ENCODE assay signal across 9 mouse cellular contexts in the genomic region with DNA sequence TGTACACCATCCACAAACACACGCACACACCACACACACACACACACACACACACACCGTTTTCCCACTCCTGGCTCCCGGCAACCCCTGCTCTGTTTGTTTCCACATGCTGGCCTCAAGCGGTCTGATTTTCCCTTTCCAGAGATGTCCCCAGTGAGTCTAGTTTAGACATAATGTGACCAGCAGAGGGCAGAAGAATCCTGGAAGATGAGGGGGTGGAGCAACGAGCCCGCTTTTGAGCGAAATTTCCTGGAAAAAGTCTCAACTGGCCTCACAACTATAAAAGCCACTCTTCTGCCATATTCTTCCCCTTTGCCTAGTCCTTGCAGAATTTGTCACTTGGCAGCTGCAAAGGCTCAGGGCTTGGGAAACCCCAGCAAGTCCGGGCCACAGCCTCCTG. TPM values are rescaled to one million over a fixed set of nuclear protein-coding genes. Genes with fewer than 3 reads are reported as not detected.
DNase-seq lines count a peak whose midpoint lies in the region; ATAC-seq and TF ChIP-seq lines count a peak whose summit lies in the region.
"Had no signal": no experiment of that assay in that cellular context is flagged by ENCODE, and none has a peak within 500 bp of the region (broad histone marks: within the 10 kb centered on the region; RNA-seq: fewer than 3 reads in every experiment).

No protein-coding gene starts in this region.

- TF ChIP-seq CTCF in thymus, adult 2 months (IDR thresholded peaks at IDR 0.05; ENCODE audit: borderline replicate concordance, control insufficient read depth, extremely low read depth, insufficient read depth, low read length, poor library complexity) = 0 out of 2 replicates have a peak, but pooled peaks have one; percentile 34

- no peak overlapping the region for H3ac ChIP-seq in myocyte (ENCODE audit: control insufficient read depth, insufficient read length)

- H3K27me3 ChIP-seq in thymus, adult 2 months (ENCODE audit: control insufficient read depth, insufficient read depth, low read length) = peaks cover 26% of the 10 kb centered on the region
- H3K27me3 ChIP-seq in intestine, embryonic 16.5 days (replicated peaks; ENCODE audit: control insufficient read depth, insufficient read depth, low read length) = peaks cover 41% of the 10 kb centered on the region
- H3K27me3 ChIP-seq in myocyte (ENCODE audit: control insufficient read depth, insufficient read depth, insufficient read length) = peaks cover 37% of the 10 kb centered on the region

- peak; percentile 53 for ATAC-seq in intestine, embryonic 16.5 days

- H3K4me2 ChIP-seq in intestine, embryonic 16.5 days (ENCODE audit: low read depth, low read length) = no peak overlapping the region
- peak overlapping the region; percentile 46 for H3K4me2 ChIP-seq in myocyte (ENCODE audit: low read depth)
- H3K4me2 ChIP-seq: embryonic facial prominence, embryonic 15.5 days had no signal

- TF ChIP-seq POLR2A in thymus, adult 2 months (IDR thresholded peaks at IDR 0.05; ENCODE audit: control insufficient read depth, extremely low read depth, insufficient read depth, low read length, poor library complexity) = no peak
- no peak for TF ChIP-seq POLR2A in myocyte (IDR thresholded peaks at IDR 0.05; ENCODE audit: insufficient read length, low read depth)

- H3K27ac ChIP-seq in thymus, adult 2 months (ENCODE audit: control insufficient read depth, insufficient read depth, low read length) = no peak overlapping the region
- no peak overlapping the region for H3K27ac ChIP-seq in intestine, embryonic 16.5 days (ENCODE audit: low read length)
- H3K27ac ChIP-seq: embryonic facial prominence, embryonic 15.5 days had no signal

- peak; percentile 47 for DNase-seq in thymus, adult 2 months
- DNase-seq in thymus, adult 18-20 months = no peak
- DNase-seq in cerebellum, adult 8-10 months = peak; percentile 63
- peak; percentile 12 to 85 for DNase-seq in frontal cortex, adult 2 months (ENCODE audit: extremely low spot score in 1 of 2, low spot score in 1 of 2)
- peak; percentile 54 for DNase-seq in left cerebral cortex, postnatal 4 days
- peak; percentile 47 for DNase-seq in thymus, postnatal 4 days

- no peaks in the 10 kb centered on the region for H3K36me3 ChIP-seq in thymus, adult 2 months (ENCODE audit: control insufficient read depth, insufficient read depth, low read length)
- no peaks in the 10 kb centered on the region for H3K36me3 ChIP-seq in intestine, embryonic 16.5 days (ENCODE audit: control insufficient read depth, insufficient read depth, low read length)
- H3K36me3 ChIP-seq in myocyte (ENCODE audit: control insufficient read depth, insufficient read depth) = no peaks in the 10 kb centered on the region
- H3K36me3 ChIP-seq: embryonic facial prominence, embryonic 15.5 days had no signal

- no peaks in the 10 kb centered on the region for H3K9me3 ChIP-seq in intestine, embryonic 16.5 days (ENCODE audit: control insufficient read depth, low read length)
- H3K9me3 ChIP-seq: embryonic facial prominence, embryonic 15.5 days had no signal

- no peak overlapping the region for H3K4me3 ChIP-seq in thymus, adult 2 months (ENCODE audit: control insufficient read depth, insufficient read depth, low read length)
- H3K4me3 ChIP-seq in intestine, embryonic 16.5 days (ENCODE audit: low read length) = no peak overlapping the region
- H3K4me3 ChIP-seq in myocyte = no peak overlapping the region
- H3K4me3 ChIP-seq: embryonic facial prominence, embryonic 15.5 days had no signal

- 0 out of 2 replicates have a peak overlapping the region, but pooled peaks have one; percentile 22 for H3K9ac ChIP-seq in intestine, embryonic 16.5 days (ENCODE audit: low read depth, low read length)
- H3K9ac ChIP-seq: embryonic facial prominence, embryonic 15.5 days had no signal

- H3K79me2 ChIP-seq in myocyte (ENCODE audit: control insufficient read depth, insufficient read depth) = no peaks in the 10 kb centered on the region

- intact Hi-C loops in left cerebral cortex, postnatal 4 days (cut with DNase I) = loop anchor here (5.0 to 10.0 kb wide), 3 partner anchors 142 to 519 kb away; partner anchors contain the start of gene Phf2

- no peaks in the 10 kb centered on the region; the same call in 1 of the 2 replicates for H3K4me1 ChIP-seq in thymus, adult 2 months (replicated peaks; ENCODE audit: control insufficient read depth, insufficient read depth, low read length)
- peaks cover 8% of the 10 kb centered on the region for H3K4me1 ChIP-seq in intestine, embryonic 16.5 days (ENCODE audit: control insufficient read depth, insufficient read depth, low read length)

- WGBS in thymus, adult 2 months = 4% methylated on average over 8 of the region's 8 CpGs
- WGBS in intestine, embryonic 16.5 days = 3% methylated on average over 8 of the region's 8 CpGs

TF ChIP-seq in myocyte, 11 proteins besides CTCF, POLR2A, EP300 and RAD21:
- no peak for TF ChIP-seq USF1 (IDR thresholded peaks at IDR 0.05; ENCODE audit: low read depth)
- no peak for TF ChIP-seq E2F4 (IDR thresholded peaks at IDR 0.05; ENCODE audit: insufficient read depth)
- TF ChIP-seq POLR2AphosphoS2 (IDR thresholded peaks at IDR 0.05; ENCODE audit: insufficient read length, low read depth) = no peak
- TF ChIP-seq CEBPB (IDR thresholded peaks at IDR 0.05; ENCODE audit: insufficient read depth, poor library complexity, severe bottlenecking) = no peak
- no peak for TF ChIP-seq TCF12 (IDR thresholded peaks at IDR 0.05; ENCODE audit: insufficient read depth, poor library complexity, severe bottlenecking)
- no peak for TF ChIP-seq MYOD1 (IDR thresholded peaks at IDR 0.05; ENCODE audit: control insufficient read depth in 1 of 3, insufficient read length in 2 of 3, low read depth in 2 of 3)
- TF ChIP-seq TCF3 (IDR thresholded peaks at IDR 0.05; ENCODE audit: insufficient read length, low read depth) = no peak
- TF ChIP-seq REST (IDR thresholded peaks at IDR 0.05; ENCODE audit: insufficient read depth, insufficient read length) = no peak
- TF ChIP-seq MYOG (IDR thresholded peaks at IDR 0.05; ENCODE audit: control insufficient read depth in 1 of 3, insufficient read depth in 1 of 3, insufficient read length in 2 of 3, low read depth in 2 of 3) = no peak
- no peak for TF ChIP-seq SRF (IDR thresholded peaks at IDR 0.05; ENCODE audit: control insufficient read depth, insufficient read length, low read depth)
- no peak for TF ChIP-seq MAX (IDR thresholded peaks at IDR 0.05; ENCODE audit: low read depth)
TF ChIP-seq in myocyte: peak in this region for 0.

RNA-seq across cellular contexts. Expression of gene Barx1, which starts 7.2 kb away (rescaled TPM):
- polyA plus RNA-seq in thymus, adult 2 months (2012; rRNA removed) = 0.41 and 1.1 TPM in 2 replicates
- polyA plus RNA-seq in frontal cortex, adult 2 months (2012; rRNA removed) = not detected in 2 replicates
- 0.10 and 0.18 TPM in 2 replicates for polyA plus RNA-seq in intestine, embryonic 16.5 days (2015; fragmentation: Nextera tagmentation; extraction: Ambion mirVana)
- total RNA-seq in left cerebral cortex, postnatal 4 days (2021) = not detected
- polyA plus RNA-seq in myocyte (2012; fragmentation: generic; extraction: Trizol) = not detected

RNA-seq across cellular contexts. Expression of gene Ptpdc1, which starts 30.2 kb away (rescaled TPM):
- polyA plus RNA-seq in thymus, adult 2 months (2012; rRNA removed) = 1.1 and 1.3 TPM in 2 replicates
- 24.0 and 24.8 TPM in 2 replicates for polyA plus RNA-seq in frontal cortex, adult 2 months (2012; rRNA removed)
- polyA plus RNA-seq in intestine, embryonic 16.5 days (2015; fragmentation: Nextera tagmentation; extraction: Ambion mirVana) = 4.1 and 4.2 TPM in 2 replicates
- total RNA-seq in left cerebral cortex, postnatal 4 days (2021) = 10 to 100 TPM; 21.9 to 23.2 TPM
- polyA plus RNA-seq in myocyte (2012; fragmentation: generic; extraction: Trizol) = 4.4 TPM

Comparison
In these comparisons a context has a peak if more than half of its experiments do, and no peak if none do; other contexts are left out.
1. DNase-seq: peak in thymus, adult 2 months (single experiment), cerebellum, adult 8-10 months (single experiment), frontal cortex, adult 2 months (2 of 2), left cerebral cortex, postnatal 4 days (single experiment) and thymus, postnatal 4 days (single experiment); none in thymus, adult 18-20 months (0 of 2).